Mouse (Mus musculus): ENCODE data around the gene Sema3e.

Sema3e gene

DNA sequence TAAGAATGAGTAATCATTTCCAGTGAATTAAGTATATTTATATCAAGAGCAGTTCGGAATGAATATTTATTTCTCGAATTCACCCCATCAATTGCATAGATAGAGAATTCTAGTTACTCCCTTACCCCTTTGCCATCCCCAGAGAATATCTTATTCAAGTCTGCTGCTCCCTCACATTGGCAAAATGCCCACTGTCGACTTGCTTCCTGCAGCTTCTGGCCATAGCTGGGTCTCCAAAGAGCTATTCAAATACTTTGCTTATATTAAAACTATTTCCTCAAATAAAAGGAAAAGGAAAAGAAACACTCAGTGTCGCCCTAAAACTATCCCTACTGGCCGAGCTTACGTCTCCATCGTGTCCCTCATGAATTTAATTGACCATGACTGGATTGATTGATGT is 191.1 kb downstream of the Sema3e start:
- Histone ChIP-seq H3K36me3 (ENCODE audit: control insufficient read depth, insufficient read depth, low read length, poor library complexity, severe bottlenecking) (no peaks in the 10 kb centered on the region), H3K27me3 (ENCODE audit: control insufficient read depth, insufficient read depth, low read length, poor library complexity, severe bottlenecking) (no peaks in the 10 kb centered on the region)
- no peak for DNase-seq (ENCODE audit: low read depth, low spot score)

DNA sequence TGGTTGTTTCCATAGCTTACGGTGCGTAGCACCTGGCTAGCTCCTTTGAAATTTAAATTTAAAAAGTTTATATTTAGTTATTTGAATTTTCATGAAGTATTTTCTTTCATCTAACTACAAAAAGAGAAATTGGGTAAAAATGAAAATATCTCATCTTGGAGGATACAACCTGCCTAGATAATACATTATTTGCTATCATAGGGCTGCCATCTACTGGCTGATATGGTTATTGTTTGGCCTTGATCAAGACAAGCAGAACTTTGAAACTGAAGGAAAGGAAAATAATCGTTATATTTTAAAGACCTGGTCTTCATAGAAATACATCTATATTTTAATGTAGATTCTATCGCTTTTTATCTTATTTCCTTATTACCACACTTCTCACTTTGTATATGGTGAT is 193.6 kb downstream of the Sema3e start:
- DNase-seq (ENCODE audit: low read depth, low spot score): no peak
- Histone ChIP-seq H3K27me3 (ENCODE audit: control insufficient read depth, insufficient read depth, low read length, poor library complexity, severe bottlenecking) (no peaks in the 10 kb centered on the region), H3K36me3 (ENCODE audit: control insufficient read depth, insufficient read depth, low read length, poor library complexity, severe bottlenecking) (no peaks in the 10 kb centered on the region)

DNA sequence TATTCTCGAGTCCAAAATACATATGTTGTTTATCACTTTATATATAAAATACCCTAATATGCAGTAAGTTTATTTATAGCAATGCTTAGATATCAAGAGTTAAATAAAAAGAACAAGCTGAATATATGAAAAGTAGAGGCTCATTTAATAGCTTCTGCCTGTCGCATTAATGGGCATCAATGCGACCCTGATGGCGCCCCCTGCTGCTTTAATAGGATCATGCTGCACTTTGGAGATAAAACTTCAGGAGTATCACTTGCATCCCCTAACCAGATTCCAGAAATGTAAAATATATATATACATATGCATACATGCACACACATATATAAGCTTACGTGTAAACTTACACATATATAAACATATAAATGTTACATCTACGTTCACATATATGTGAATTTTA is 199.4 kb downstream of the Sema3e start:
- Histone ChIP-seq H3K36me3 (ENCODE audit: control insufficient read depth, insufficient read depth, low read length, poor library complexity, severe bottlenecking) (no peaks in the 10 kb centered on the region), H3K27me3 (ENCODE audit: control insufficient read depth, insufficient read depth, low read length, poor library complexity, severe bottlenecking) (no peaks in the 10 kb centered on the region)
- no peak for DNase-seq (ENCODE audit: low read depth, low spot score)

DNA sequence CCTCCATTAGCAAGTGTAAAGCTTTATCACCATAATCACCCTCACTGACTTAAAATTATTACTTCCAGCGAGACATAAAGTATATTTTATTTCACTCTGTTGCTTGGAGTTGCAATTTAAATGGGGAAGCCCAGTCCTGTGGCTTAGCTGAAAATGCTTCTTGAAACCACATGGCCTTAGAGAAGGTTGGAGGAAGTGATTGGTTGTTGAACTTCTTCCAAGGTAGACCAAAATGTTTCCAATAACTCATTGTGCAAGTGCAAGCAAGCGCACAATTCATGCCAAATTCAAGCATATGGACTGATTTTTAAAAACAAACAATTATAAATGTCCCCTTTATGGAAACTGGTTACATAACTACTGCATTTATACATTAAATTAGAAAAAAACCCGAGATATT is 206.0 kb downstream of the Sema3e start:
- Histone ChIP-seq H3K36me3 (ENCODE audit: control insufficient read depth, insufficient read depth, low read length, poor library complexity, severe bottlenecking) (no peaks in the 10 kb centered on the region; the same call in 1 of the 2 replicates), H3K27me3 (ENCODE audit: control insufficient read depth, insufficient read depth, low read length, poor library complexity, severe bottlenecking) (no peaks in the 10 kb centered on the region)
- no peak for DNase-seq (ENCODE audit: low read depth, low spot score)

DNA sequence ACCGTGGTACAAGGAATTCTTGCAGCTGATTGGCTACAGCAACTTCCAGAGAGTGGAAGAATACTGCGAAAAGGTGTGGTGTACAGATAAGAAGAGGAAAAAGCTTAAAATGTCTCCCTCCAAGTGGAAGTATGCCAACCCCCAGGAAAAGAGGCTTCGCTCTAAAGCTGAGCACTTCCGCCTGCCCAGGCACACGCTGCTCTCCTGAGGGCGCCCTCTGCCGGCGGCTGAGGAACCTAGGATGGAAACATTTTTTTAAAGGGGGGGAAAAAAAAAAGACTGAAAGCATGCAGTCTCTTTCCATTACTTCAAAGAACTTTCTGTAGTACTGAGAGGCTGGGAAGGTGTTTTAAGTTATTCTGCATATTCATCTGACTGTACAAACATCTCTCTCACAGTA is 227.5 kb downstream of the Sema3e start:
- Histone ChIP-seq H3K27me3 (ENCODE audit: control insufficient read depth, insufficient read depth, low read length, poor library complexity, severe bottlenecking) (no peaks in the 10 kb centered on the region), H3K36me3 (ENCODE audit: control insufficient read depth, insufficient read depth, low read length, poor library complexity, severe bottlenecking) (no peaks in the 10 kb centered on the region)
- DNase-seq (ENCODE audit: low read depth, low spot score): no peak

DNA sequence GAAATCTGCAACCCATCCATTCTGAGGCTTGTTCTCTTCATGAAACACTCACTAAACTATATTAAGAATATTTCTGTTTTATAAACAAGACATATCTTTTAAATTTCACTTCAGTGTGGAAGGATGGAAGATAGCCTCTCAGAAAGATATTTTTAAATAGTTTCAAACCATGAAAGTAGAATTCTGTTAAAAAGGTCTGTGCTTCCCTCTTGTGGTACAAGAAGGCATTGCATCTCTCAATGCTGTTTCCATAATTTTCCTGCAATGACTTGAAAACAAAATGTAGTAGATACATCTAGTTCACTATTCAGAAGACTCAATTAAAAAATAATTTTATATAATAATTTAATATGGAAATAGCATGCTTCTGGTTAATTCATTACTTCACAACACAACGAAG is 228.3 kb downstream of the Sema3e start:
- DNase-seq (ENCODE audit: low read depth, low spot score): no peak
- Histone ChIP-seq H3K36me3 (ENCODE audit: control insufficient read depth, insufficient read depth, low read length, poor library complexity, severe bottlenecking) (no peaks in the 10 kb centered on the region), H3K27me3 (ENCODE audit: control insufficient read depth, insufficient read depth, low read length, poor library complexity, severe bottlenecking) (no peaks in the 10 kb centered on the region)

DNA sequence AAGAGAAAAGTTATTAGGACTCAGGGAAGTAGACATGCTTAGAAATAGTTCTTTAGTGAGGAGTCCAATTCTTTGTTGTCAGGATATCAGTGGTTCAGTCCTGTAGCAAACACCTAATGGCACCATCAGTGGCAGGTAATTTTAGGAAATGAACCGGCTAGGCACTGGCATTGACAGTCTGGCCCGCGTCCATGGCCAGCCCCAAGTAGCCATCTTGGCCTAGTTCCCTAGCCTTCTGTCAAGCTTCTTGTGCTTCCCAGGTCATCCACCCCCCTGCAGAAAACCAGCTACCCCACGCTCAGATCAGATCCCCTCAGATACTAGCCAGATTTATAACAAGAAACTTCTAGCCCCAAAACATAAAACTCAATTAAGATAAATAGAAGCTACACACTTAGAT is 235.1 kb downstream of the Sema3e start:
- no peaks in the 10 kb centered on the region for H3K36me3 ChIP-seq (ENCODE audit: control insufficient read depth, insufficient read depth, low read length, poor library complexity, severe bottlenecking)
- no peaks in the 10 kb centered on the region for H3K27me3 ChIP-seq (ENCODE audit: control insufficient read depth, insufficient read depth, low read length, poor library complexity, severe bottlenecking)
- no peak for DNase-seq (ENCODE audit: low read depth, low spot score)

DNA sequence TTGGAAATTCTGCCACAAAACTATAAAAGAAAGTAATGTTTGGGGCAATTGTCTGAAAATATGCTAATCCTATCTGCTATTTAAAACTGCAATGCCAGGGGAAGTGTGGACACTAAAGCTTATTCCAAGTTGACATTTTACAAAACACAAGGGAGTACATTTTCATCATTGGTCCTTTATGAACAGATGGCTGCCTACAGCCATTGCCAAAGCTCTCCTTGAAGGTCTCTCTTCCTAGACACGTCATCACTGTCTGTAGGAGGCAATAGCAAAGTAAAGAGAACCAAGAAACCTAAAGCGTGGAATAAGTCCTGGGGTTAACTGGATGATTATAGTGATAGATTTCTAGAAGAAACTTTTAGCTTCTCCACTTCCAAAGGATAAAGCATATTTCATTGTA is 242.3 kb downstream of the Sema3e start:
- no peaks in the 10 kb centered on the region for H3K27me3 ChIP-seq (ENCODE audit: control insufficient read depth, insufficient read depth, low read length, poor library complexity, severe bottlenecking)
- DNase-seq (ENCODE audit: low read depth, low spot score): no peak
- H3K36me3 ChIP-seq (ENCODE audit: control insufficient read depth, insufficient read depth, low read length, poor library complexity, severe bottlenecking): no peaks in the 10 kb centered on the region

All from splenic B cell, adult 2 months (primary cell).